Mouse (Mus musculus) testis, adult 2 months (tissue): ENCODE data around the gene Smarce1.

ENCODE experiments used
- CTCF ChIP-seq: fragments of 200-500 bp; IDR thresholded peaks from 2 replicates; pipeline ENCODE4 v1.5.1; 2012; ENCODE audit warnings: low read depth, mild to moderate bottlenecking, inconsistent platforms, low read length, moderate library complexity; ENCODE audit not compliant: control insufficient read depth, insufficient read depth, insufficient replicate concordance
- POLR2A ChIP-seq: fragments of 200-500 bp; IDR thresholded peaks from 2 replicates; pipeline ENCODE4 v1.6.1; 2012; ENCODE audit warnings: low read depth, mild to moderate bottlenecking, inconsistent platforms, low read length, moderate library complexity; ENCODE audit not compliant: control insufficient read depth

GRCm38 (mm10) chr11:99167576-99167975 is 63.2 kb downstream of the Smarce1 start:
- TF ChIP-seq POLR2A (no peak), CTCF (no peak)
